Mouse (Mus musculus) embryonic facial prominence, embryonic 13.5 days (tissue): ENCODE measurements around the gene Chrne. TPM values are rescaled to one million over a fixed set of nuclear protein-coding genes. Genes with fewer than 3 reads are reported as not detected.

Source experiments
- ATAC-seq: fragments of 200-750 bp; cut with Nextera tagmentation; 2 replicates; pipeline ENCODE4 v1.8.0; 2017; ENCODE audit warnings: low read depth; ENCODE audit not compliant: insufficient number of reproducible peaks, insufficient read depth, low FRiP score, low TSS enrichment
- H3K27ac ChIP-seq: fragments of 300-500 bp; sonication (generic); 2 replicates; pipeline ENCODE4 v1.5.1; 2015; ENCODE audit warnings: moderate library complexity, mild to moderate bottlenecking, inconsistent platforms
- H3K27me3 ChIP-seq: fragments of 300-500 bp; sonication (generic); 2 replicates; pipeline ENCODE4 v1.6.1; 2015; ENCODE audit warnings: mild to moderate bottlenecking, inconsistent platforms
- H3K36me3 ChIP-seq: fragments of 300-500 bp; sonication (generic); 2 replicates; pipeline ENCODE4 v1.6.1; 2015; ENCODE audit warnings: mild to moderate bottlenecking, inconsistent platforms
- H3K4me1 ChIP-seq: fragments of 300-500 bp; sonication (generic); 2 replicates; pipeline ENCODE4 v1.6.1; 2015; ENCODE audit warnings: inconsistent platforms
- H3K4me2 ChIP-seq: fragments of 300-500 bp; sonication (generic); 2 replicates; pipeline ENCODE4 v1.6.1; 2015; ENCODE audit warnings: moderate library complexity, mild to moderate bottlenecking, inconsistent platforms
- H3K4me3 ChIP-seq: fragments of 300-500 bp; sonication (generic); 2 replicates; pipeline ENCODE4 v1.5.1; 2015; ENCODE audit warnings: mild to moderate bottlenecking, inconsistent platforms
- H3K9ac ChIP-seq: fragments of 300-500 bp; sonication (generic); 2 replicates; pipeline ENCODE4 v1.6.1; 2015; ENCODE audit warnings: mild to moderate bottlenecking, inconsistent platforms
- H3K9me3 ChIP-seq: fragments of 300-500 bp; sonication (generic); 2 replicates; pipeline ENCODE4 v1.6.1; 2016; ENCODE audit warnings: inconsistent platforms
- WGBS: fragments of 180-500 bp; shearing (Covaris S2); methylation state at CpG from one replicate; pipeline ENCODE4 v1.1.7; 2015; ENCODE audit warnings: mixed read lengths; 5-methylcytosine and 5-hydroxymethylcytosine counted together
- polyA plus RNA-seq: library from polyadenylated mRNA; unstranded; fragments of >200 nt; fragmentation: Nextera tagmentation; extraction: Ambion mirVana; gene quantifications from 2 replicates; pipeline ENCODE4 v1.2.1, GENCODE M21; 2015

The Chrne gene
- polyA plus RNA-seq: not detected in 2 replicates

GRCm38 (mm10) chr11:70619101-70619500 is at the start of gene Chrne:
Chrne (minus strand) TSS chr11:70619216.
- Histone ChIP-seq H3K27me3 (peaks cover 7% of the 10 kb centered on the region; the same call in 1 of the 2 replicates), H3K9me3 (no peaks in the 10 kb centered on the region), H3K27ac (no peak within 1 kb of the TSS), H3K4me3 (no peak within 1 kb of the TSS), H3K4me1 (peaks cover 18% of the 10 kb centered on the region), H3K36me3 (no peaks in the 10 kb centered on the region), H3K9ac (no peak within 1 kb of the TSS), H3K4me2 (no peak within 1 kb of the TSS)
- ATAC-seq: no peak
- WGBS: 43% methylated on average over 1 of the region's 1 CpGs

- Histone ChIP-seq H3K9me3 (no peaks in the 10 kb centered on the region), H3K4me2 (peak overlapping the region; percentile 82), H3K36me3 (peaks cover 47% of the 10 kb centered on the region), H3K27ac (peak overlapping the region; percentile 98), H3K27me3 (no peaks in the 10 kb centered on the region), H3K4me3 (peak overlapping the region; percentile 69), H3K9ac (peak overlapping the region; percentile 63), H3K4me1 (peaks cover 31% of the 10 kb centered on the region)
- ATAC-seq: peak; percentile 40; the same call in 1 of the 2 replicates
- under 1% methylated on average over 15 of the region's 15 CpGs for WGBS
Observed at GRCm38 (mm10) chr11:70668335-70668770, 49.3 kb upstream of the Chrne start.

GRCm38 (mm10) chr11:70667271-70668150 is 48.5 kb upstream of the Chrne start:
- Histone ChIP-seq H3K36me3 (peaks cover 51% of the 10 kb centered on the region), H3K27ac (peak overlapping the region; percentile 98), H3K4me3 (peak overlapping the region; percentile 69), H3K4me2 (peak overlapping the region; percentile 82), H3K9me3 (no peaks in the 10 kb centered on the region), H3K27me3 (no peaks in the 10 kb centered on the region), H3K9ac (peak overlapping the region; percentile 63), H3K4me1 (peaks cover 31% of the 10 kb centered on the region)
- no peak for ATAC-seq
- WGBS: 45% methylated on average over 14 of the region's 14 CpGs

- H3K9me3 ChIP-seq: no peaks in the 10 kb centered on the region
- H3K9ac ChIP-seq: no peak overlapping the region
- ATAC-seq: no peak
- H3K4me3 ChIP-seq: no peak overlapping the region
- H3K27me3 ChIP-seq: no peaks in the 10 kb centered on the region
- peaks cover 51% of the 10 kb centered on the region for H3K36me3 ChIP-seq
- no peak overlapping the region for H3K4me2 ChIP-seq
- no peak overlapping the region for H3K27ac ChIP-seq
- 96% methylated on average over 8 of the region's 8 CpGs for WGBS
- peaks cover 30% of the 10 kb centered on the region for H3K4me1 ChIP-seq
Observed at GRCm38 (mm10) chr11:70666687-70667086, 47.7 kb upstream of the Chrne start.

- Histone ChIP-seq H3K4me3 (no peak overlapping the region), H3K36me3 (peaks cover 61% of the 10 kb centered on the region)
- 92% methylated on average over 9 of the region's 9 CpGs for WGBS
Observed at GRCm38 (mm10) chr11:70664741-70665140, 45.7 kb upstream of the Chrne start.

GRCm38 (mm10) chr11:70663957-70664356 is 44.9 kb upstream of the Chrne start:
- Histone ChIP-seq H3K9ac (no peak overlapping the region), H3K27me3 (no peaks in the 10 kb centered on the region), H3K27ac (no peak overlapping the region), H3K4me1 (peaks cover 14% of the 10 kb centered on the region), H3K9me3 (no peaks in the 10 kb centered on the region), H3K36me3 (peaks cover 61% of the 10 kb centered on the region), H3K4me2 (no peak overlapping the region), H3K4me3 (no peak overlapping the region)
- no peak for ATAC-seq
- WGBS: 88% methylated on average over 6 of the region's 6 CpGs

More at GRCm38 (mm10) chr11:70664741-70665140, 45.7 kb upstream of the Chrne start:
- no peaks in the 10 kb centered on the region for H3K9me3 ChIP-seq
- H3K27me3 ChIP-seq: no peaks in the 10 kb centered on the region
- no peak for ATAC-seq
- H3K4me2 ChIP-seq: no peak overlapping the region
- peaks cover 14% of the 10 kb centered on the region for H3K4me1 ChIP-seq
- no peak overlapping the region for H3K9ac ChIP-seq
- H3K27ac ChIP-seq: no peak overlapping the region

- H3K4me2 ChIP-seq: no peak overlapping the region
- H3K9me3 ChIP-seq: no peaks in the 10 kb centered on the region
- H3K9ac ChIP-seq: no peak overlapping the region
- no peak overlapping the region for H3K27ac ChIP-seq
- H3K36me3 ChIP-seq: peaks cover 61% of the 10 kb centered on the region
- no peak for ATAC-seq
- WGBS: 90% methylated on average over 8 of the region's 8 CpGs
- H3K4me3 ChIP-seq: no peak overlapping the region
- peaks cover 21% of the 10 kb centered on the region for H3K4me1 ChIP-seq
- H3K27me3 ChIP-seq: no peaks in the 10 kb centered on the region
Observed at GRCm38 (mm10) chr11:70663101-70663500, 44.1 kb upstream of the Chrne start.

GRCm38 (mm10) chr11:70660571-70660970 is 41.6 kb upstream of the Chrne start:
- Histone ChIP-seq H3K27me3 (no peaks in the 10 kb centered on the region), H3K9me3 (no peaks in the 10 kb centered on the region), H3K27ac (no peak overlapping the region), H3K9ac (no peak overlapping the region), H3K36me3 (peaks cover 50% of the 10 kb centered on the region), H3K4me2 (no peak overlapping the region), H3K4me1 (peaks cover 33% of the 10 kb centered on the region), H3K4me3 (no peak overlapping the region)
- no peak for ATAC-seq
- 87% methylated on average over 8 of the region's 8 CpGs for WGBS

- H3K4me3 ChIP-seq: no peak overlapping the region
- no peaks in the 10 kb centered on the region for H3K9me3 ChIP-seq
- ATAC-seq: no peak
- H3K36me3 ChIP-seq: peaks cover 34% of the 10 kb centered on the region
- H3K4me1 ChIP-seq: peaks cover 34% of the 10 kb centered on the region
- H3K4me2 ChIP-seq: 0 out of 2 replicates have a peak overlapping the region, but pooled peaks have one; percentile 5
- WGBS: 69% methylated on average over 8 of the region's 8 CpGs
- no peaks in the 10 kb centered on the region for H3K27me3 ChIP-seq
- peak overlapping the region; percentile 14; the same call in 1 of the 2 replicates for H3K27ac ChIP-seq
- 0 out of 2 replicates have a peak overlapping the region, but pooled peaks have one; percentile 100 for H3K9ac ChIP-seq
Observed at GRCm38 (mm10) chr11:70658942-70659341, 39.9 kb upstream of the Chrne start.

GRCm38 (mm10) chr11:70658521-70658920 is 39.5 kb upstream of the Chrne start:
- peaks cover 29% of the 10 kb centered on the region for H3K36me3 ChIP-seq
- H3K4me3 ChIP-seq: no peak overlapping the region
- peaks cover 34% of the 10 kb centered on the region for H3K4me1 ChIP-seq
- 0 out of 2 replicates have a peak overlapping the region, but pooled peaks have one; percentile 100 for H3K9ac ChIP-seq
- 76% methylated on average over 5 of the region's 5 CpGs for WGBS
- no peaks in the 10 kb centered on the region for H3K27me3 ChIP-seq
- ATAC-seq: no peak
- peak overlapping the region; percentile 14; the same call in 1 of the 2 replicates for H3K27ac ChIP-seq
- H3K4me2 ChIP-seq: 0 out of 2 replicates have a peak overlapping the region, but pooled peaks have one; percentile 5
- no peaks in the 10 kb centered on the region for H3K9me3 ChIP-seq

- H3K4me3 ChIP-seq: no peak overlapping the region
- 0 out of 2 replicates have a peak overlapping the region, but pooled peaks have one; percentile 100 for H3K9ac ChIP-seq
- ATAC-seq: no peak
- 47% methylated on average over 9 of the region's 9 CpGs for WGBS
- H3K36me3 ChIP-seq: peaks cover 24% of the 10 kb centered on the region
- H3K4me1 ChIP-seq: peaks cover 35% of the 10 kb centered on the region
- H3K27ac ChIP-seq: peak overlapping the region; percentile 14; the same call in 1 of the 2 replicates
- no peaks in the 10 kb centered on the region for H3K9me3 ChIP-seq
- H3K4me2 ChIP-seq: 0 out of 2 replicates have a peak overlapping the region, but pooled peaks have one; percentile 97
- H3K27me3 ChIP-seq: no peaks in the 10 kb centered on the region
Observed at GRCm38 (mm10) chr11:70657991-70658390, 39.0 kb upstream of the Chrne start.
